Mouse (Mus musculus): ENCODE data around the gene Rd3l. TPM values are rescaled to one million over a fixed set of nuclear protein-coding genes. Genes with fewer than 3 reads are reported as not detected.

The Rd3l gene
- total and polyA plus RNA-seq, 3 experiments: 0.32 to 0.44 TPM; not detected in 1

DNA sequence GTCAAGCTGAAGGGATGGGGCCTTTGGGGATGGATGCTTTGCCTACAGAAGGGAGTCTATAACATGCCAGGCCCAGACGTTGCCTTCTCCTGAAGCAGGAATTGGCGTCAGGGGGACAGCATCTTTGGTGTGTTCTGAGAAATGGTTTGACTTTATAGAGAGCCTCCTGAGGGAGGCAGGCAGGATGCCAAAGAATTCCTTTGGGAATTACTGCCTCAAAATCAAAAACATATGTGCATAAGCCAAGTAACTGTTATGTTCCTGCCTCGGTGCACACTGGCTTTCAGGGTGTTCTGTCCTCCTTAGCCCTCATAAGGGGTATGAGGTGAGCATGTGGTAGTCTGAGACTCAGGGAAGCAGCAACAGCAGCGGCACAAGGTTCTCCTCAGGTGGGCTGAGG is 35.2 kb upstream of the Rd3l start:
- no peaks in the 10 kb centered on the region for H3K79me2 ChIP-seq (replicated peaks; ENCODE audit: control insufficient read depth, insufficient read depth, low read length)
- H3K9ac ChIP-seq (ENCODE audit: low read depth, low read length): no peak overlapping the region
- no peak overlapping the region for H3K27ac ChIP-seq
- intact Hi-C loops (cut with DNase I): no loop called here
- no peak overlapping the region for H3K4me3 ChIP-seq
- no peaks in the 10 kb centered on the region for H3K4me1 ChIP-seq (ENCODE audit: control insufficient read depth, insufficient read depth, low read length)
- H3K27me3 ChIP-seq (ENCODE audit: control insufficient read depth, insufficient read depth, low read length): no peaks in the 10 kb centered on the region
- no peak for DNase-seq
- WGBS: 61% methylated on average over 4 of the region's 4 CpGs
- no peaks in the 10 kb centered on the region for H3K36me3 ChIP-seq (ENCODE audit: control insufficient read depth, insufficient read depth, low read length)
- TF ChIP-seq CTCF (IDR thresholded peaks at IDR 0.05) (no peak), EP300 (IDR thresholded peaks at IDR 0.05; ENCODE audit: insufficient read depth, low read depth, low read length) (no peak), POLR2A (IDR thresholded peaks at IDR 0.05; ENCODE audit: insufficient read depth, low read depth, low read length) (no peak)

DNA sequence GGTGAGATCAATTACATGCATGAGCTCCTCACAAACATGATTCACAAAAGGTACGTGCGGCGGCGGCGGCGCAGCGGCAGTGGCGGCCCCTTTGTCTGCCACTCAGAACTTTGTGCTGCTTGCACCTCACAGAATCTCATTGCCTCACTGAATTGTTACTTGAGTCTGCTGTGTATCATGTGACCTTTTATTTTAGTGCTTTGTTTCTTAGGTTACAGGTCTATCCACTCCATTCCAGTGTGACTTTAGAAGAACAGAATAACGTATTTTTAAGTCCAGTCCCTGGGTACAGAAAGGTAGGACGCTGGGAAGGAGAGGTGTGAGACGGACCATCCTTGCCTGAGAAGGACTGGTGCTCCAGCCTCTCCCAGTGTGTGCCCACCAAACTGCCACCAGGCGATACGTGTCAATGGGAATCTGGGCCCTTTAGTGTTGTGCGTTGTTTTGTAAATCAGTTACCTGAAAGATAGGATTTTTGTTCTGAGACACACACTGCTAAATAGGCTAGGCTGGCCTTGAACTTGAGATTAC is 32.2 kb upstream of the Rd3l start:
- no peaks in the 10 kb centered on the region for H3K36me3 ChIP-seq (ENCODE audit: control insufficient read depth, insufficient read depth, low read length)
- H3K27ac ChIP-seq: no peak overlapping the region
- H3K4me3 ChIP-seq: no peak overlapping the region
- no peaks in the 10 kb centered on the region for H3K27me3 ChIP-seq (ENCODE audit: control insufficient read depth, insufficient read depth, low read length)
- no peaks in the 10 kb centered on the region for H3K79me2 ChIP-seq (replicated peaks; ENCODE audit: control insufficient read depth, insufficient read depth, low read length)
- intact Hi-C loops (cut with DNase I): no loop called here
- no peak overlapping the region for H3K9ac ChIP-seq (ENCODE audit: low read depth, low read length)
- TF ChIP-seq EP300 (IDR thresholded peaks at IDR 0.05; ENCODE audit: insufficient read depth, low read depth, low read length) (no peak), CTCF (IDR thresholded peaks at IDR 0.05) (no peak), POLR2A (IDR thresholded peaks at IDR 0.05; ENCODE audit: insufficient read depth, low read depth, low read length) (no peak)
- 64% methylated on average over 14 of the region's 14 CpGs for WGBS
- H3K4me1 ChIP-seq (ENCODE audit: control insufficient read depth, insufficient read depth, low read length): no peaks in the 10 kb centered on the region
- no peak for DNase-seq

DNA sequence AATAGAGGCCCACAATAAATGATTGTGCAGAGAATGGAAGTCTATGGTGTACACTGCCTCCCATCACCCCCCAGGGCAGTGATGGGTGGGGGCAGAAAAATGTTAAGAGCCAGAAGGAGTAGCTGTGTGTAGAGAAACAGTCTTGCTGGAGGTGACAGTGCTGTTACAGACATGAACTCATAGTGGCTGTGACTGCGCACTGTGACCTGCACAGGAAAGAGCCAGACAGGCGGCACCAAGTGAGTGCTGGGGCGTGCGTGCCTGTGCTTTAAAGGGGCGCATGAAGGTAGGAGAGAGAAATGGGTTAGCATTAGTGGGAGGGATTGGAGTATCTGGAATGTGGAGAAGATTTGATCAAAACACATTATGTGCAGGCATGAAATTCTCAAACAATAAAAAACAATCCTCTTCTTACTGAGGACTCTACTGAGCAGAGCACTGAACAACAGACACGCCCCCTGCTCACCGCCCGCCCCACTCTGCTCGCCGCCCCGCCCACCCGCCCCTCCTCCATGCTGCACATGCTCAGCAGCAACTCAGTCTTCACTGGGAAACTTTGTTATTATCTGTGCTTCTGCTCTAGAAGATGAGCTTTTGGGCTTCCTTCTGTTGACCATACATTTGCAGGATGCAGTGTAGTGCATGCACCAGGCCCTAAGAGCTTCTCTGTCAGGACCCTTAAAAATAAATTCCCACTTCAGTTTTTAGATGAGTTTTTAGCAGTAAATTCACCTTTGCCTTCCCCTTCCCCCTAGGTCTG is 31.6 kb upstream of the Rd3l start:
- no peak for TF ChIP-seq EP300 (IDR thresholded peaks at IDR 0.05; ENCODE audit: insufficient read depth, low read depth, low read length)
- TF ChIP-seq POLR2A (IDR thresholded peaks at IDR 0.05; ENCODE audit: insufficient read depth, low read depth, low read length): no peak
- DNase-seq: no peak
- WGBS: 50% methylated on average over 12 of the region's 12 CpGs
- H3K27me3 ChIP-seq (ENCODE audit: control insufficient read depth, insufficient read depth, low read length): no peaks in the 10 kb centered on the region
- no peak overlapping the region for H3K9ac ChIP-seq (ENCODE audit: low read depth, low read length)
- H3K4me1 ChIP-seq (ENCODE audit: control insufficient read depth, insufficient read depth, low read length): no peaks in the 10 kb centered on the region
- no peak overlapping the region for H3K4me3 ChIP-seq
- H3K27ac ChIP-seq: no peak overlapping the region
- intact Hi-C loops (cut with DNase I): no loop called here
- H3K36me3 ChIP-seq (ENCODE audit: control insufficient read depth, insufficient read depth, low read length): no peaks in the 10 kb centered on the region
- no peaks in the 10 kb centered on the region for H3K79me2 ChIP-seq (replicated peaks; ENCODE audit: control insufficient read depth, insufficient read depth, low read length)

DNA sequence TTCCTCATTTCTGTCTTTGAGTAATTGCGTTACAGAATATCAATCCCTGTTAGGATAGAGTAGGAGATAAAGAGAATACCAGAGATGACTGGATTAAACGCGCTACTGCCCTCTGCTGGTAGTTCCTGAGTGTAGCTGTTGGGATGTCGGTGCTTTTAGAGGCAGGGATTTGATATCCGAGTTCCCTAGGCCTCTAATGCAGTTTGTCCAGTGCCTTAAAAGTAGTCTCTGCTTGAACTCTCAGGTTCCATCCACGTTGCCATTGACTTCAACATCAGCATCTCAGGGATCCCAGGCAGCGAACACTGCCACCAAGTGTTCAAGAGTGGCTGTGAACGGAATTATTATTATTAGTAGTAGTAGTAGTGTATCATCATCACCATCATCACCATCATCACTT is 20.1 kb upstream of the Rd3l start:
- H3K27me3 ChIP-seq (ENCODE audit: control insufficient read depth, insufficient read depth, low read length): no peaks in the 10 kb centered on the region
- peak; percentile 47 to 64 for DNase-seq
- TF ChIP-seq CTCF (IDR thresholded peaks at IDR 0.05): peak; percentile 80
- no peak for TF ChIP-seq EP300 (IDR thresholded peaks at IDR 0.05; ENCODE audit: insufficient read depth, low read depth, low read length)
- no peak for TF ChIP-seq POLR2A (IDR thresholded peaks at IDR 0.05; ENCODE audit: insufficient read depth, low read depth, low read length)
- H3K9ac ChIP-seq (ENCODE audit: low read depth, low read length): no peak overlapping the region
- intact Hi-C loops (cut with DNase I): loop anchor here (1.0 kb wide), 1 partner anchor 123 kb away; no protein-coding TSS in a partner anchor
- H3K4me3 ChIP-seq: no peak overlapping the region
- H3K27ac ChIP-seq: no peak overlapping the region
- WGBS: 15% methylated on average over 8 of the region's 8 CpGs
- H3K4me1 ChIP-seq (ENCODE audit: control insufficient read depth, insufficient read depth, low read length): no peaks in the 10 kb centered on the region
- H3K79me2 ChIP-seq (replicated peaks; ENCODE audit: control insufficient read depth, insufficient read depth, low read length): no peaks in the 10 kb centered on the region
- H3K36me3 ChIP-seq (ENCODE audit: control insufficient read depth, insufficient read depth, low read length): no peaks in the 10 kb centered on the region

DNA sequence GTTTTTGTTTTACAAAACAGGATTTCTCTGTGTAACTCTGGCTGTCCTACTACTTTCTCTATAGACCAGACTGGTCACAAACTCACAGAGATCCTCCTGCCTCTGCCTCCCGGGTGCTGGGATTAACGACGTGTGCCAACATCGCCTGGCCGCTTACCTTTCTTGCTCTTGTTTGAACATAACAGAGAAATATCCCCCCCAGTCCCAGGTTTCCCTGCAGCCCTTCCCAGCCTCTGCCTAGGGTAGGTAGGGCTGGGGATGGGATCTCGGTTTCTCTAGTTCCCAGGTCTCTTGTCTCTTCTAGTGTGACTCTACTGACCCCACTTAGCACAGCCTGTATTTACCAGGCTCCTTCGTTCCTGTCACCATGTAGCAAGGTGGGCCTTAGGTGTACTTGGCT is 18.6 kb upstream of the Rd3l start:
- TF ChIP-seq POLR2A (IDR thresholded peaks at IDR 0.05; ENCODE audit: insufficient read depth, low read depth, low read length) (no peak), CTCF (IDR thresholded peaks at IDR 0.05) (no peak), EP300 (IDR thresholded peaks at IDR 0.05; ENCODE audit: insufficient read depth, low read depth, low read length) (no peak)
- DNase-seq: no peak
- intact Hi-C loops (cut with DNase I): no loop called here

DNA sequence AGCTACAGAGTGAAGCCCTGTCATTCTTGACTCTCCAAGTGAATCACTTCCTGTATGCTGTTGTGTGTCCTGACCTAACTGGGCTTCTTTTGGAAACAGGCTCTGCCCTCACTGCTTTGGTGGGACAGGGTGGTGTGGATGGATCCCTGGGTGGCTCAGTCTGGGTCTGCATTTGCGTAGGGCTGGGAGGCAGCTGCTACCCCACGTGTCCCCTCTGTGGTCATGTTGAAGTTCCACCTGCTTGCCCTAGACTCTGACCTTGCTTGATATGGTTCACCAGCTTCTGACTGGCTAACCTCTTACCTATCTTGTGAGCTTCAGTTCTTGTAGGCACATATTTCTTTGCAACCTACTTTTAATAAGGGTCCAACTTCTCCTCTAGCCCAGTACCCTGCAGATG is 14.0 kb upstream of the Rd3l start:
- no peaks in the 10 kb centered on the region for H3K36me3 ChIP-seq (ENCODE audit: control insufficient read depth, insufficient read depth, low read length)
- H3K27me3 ChIP-seq (ENCODE audit: control insufficient read depth, insufficient read depth, low read length): no peaks in the 10 kb centered on the region
- intact Hi-C loops (cut with DNase I): no loop called here
- H3K79me2 ChIP-seq (replicated peaks; ENCODE audit: control insufficient read depth, insufficient read depth, low read length): no peaks in the 10 kb centered on the region
- H3K4me3 ChIP-seq: no peak overlapping the region
- no peaks in the 10 kb centered on the region for H3K4me1 ChIP-seq (ENCODE audit: control insufficient read depth, insufficient read depth, low read length)
- no peak overlapping the region for H3K9ac ChIP-seq (ENCODE audit: low read depth, low read length)
- WGBS: 84% methylated on average over 2 of the region's 2 CpGs
- TF ChIP-seq POLR2A (IDR thresholded peaks at IDR 0.05; ENCODE audit: insufficient read depth, low read depth, low read length) (no peak), CTCF (IDR thresholded peaks at IDR 0.05) (no peak), EP300 (IDR thresholded peaks at IDR 0.05; ENCODE audit: insufficient read depth, low read depth, low read length) (no peak)
- DNase-seq: no peak
- no peak overlapping the region for H3K27ac ChIP-seq

More for the DNA sequence above, 18.6 kb upstream of the Rd3l start:
- Histone ChIP-seq H3K36me3 (ENCODE audit: control insufficient read depth, insufficient read depth, low read length) (no peaks in the 10 kb centered on the region), H3K79me2 (replicated peaks; ENCODE audit: control insufficient read depth, insufficient read depth, low read length) (no peaks in the 10 kb centered on the region), H3K4me1 (ENCODE audit: control insufficient read depth, insufficient read depth, low read length) (no peaks in the 10 kb centered on the region), H3K9ac (ENCODE audit: low read depth, low read length) (no peak overlapping the region), H3K27ac (no peak overlapping the region), H3K4me3 (no peak overlapping the region), H3K27me3 (ENCODE audit: control insufficient read depth, insufficient read depth, low read length) (no peaks in the 10 kb centered on the region)
- WGBS: 90% methylated on average over 7 of the region's 7 CpGs

Data from heart, adult 2 months (tissue).